Mouse (Mus musculus) CH12.LX (cell line): ENCODE results near the gene Heatr4. TPM values are rescaled to one million over a fixed set of nuclear protein-coding genes. Genes with fewer than 3 reads are reported as not detected.
A peak's percentile ranks its signal among the peaks of the same experiment; 100 is the strongest.

Experiments used
- DNase-seq: peaks from one replicate; pipeline ENCODE4 v3.0.0-alpha.2; 2013; ENCODE audit errors: extremely low read depth
- H3K27ac ChIP-seq: 2 replicates; pipeline ENCODE4 v1.5.1; 2012; ENCODE audit warnings: low read depth, mild to moderate bottlenecking, control low read depth, moderate library complexity; ENCODE audit not compliant: insufficient read depth
- H3K27me3 ChIP-seq: replicated peaks from 2 replicates; pipeline ENCODE3; 2012; ENCODE audit warnings: inconsistent platforms
- H3K36me3 ChIP-seq, 2 experiments: replicated peaks in 1 of 2; 2 replicates each; pipeline versions ENCODE3 to v1.6.1; 2012; ENCODE audit warnings: inconsistent platforms in 1 of 2, low read length in 1 of 2, mild to moderate bottlenecking in 1 of 2, mixed read lengths in 1 of 2, moderate library complexity in 1 of 2; ENCODE audit not compliant: control insufficient read depth in 1 of 2, insufficient read depth in 1 of 2
- H3K4me1 ChIP-seq, 2 experiments: 2 replicates each; pipeline ENCODE4 v1.6.1; 2012; ENCODE audit warnings: inconsistent platforms in 1 of 2, moderate library complexity in 1 of 2; ENCODE audit not compliant: insufficient read depth in 2 of 2, control insufficient read depth in 1 of 2
- H3K4me2 ChIP-seq: 2 replicates; pipeline ENCODE4 v1.6.1; 2012; ENCODE audit warnings: low read depth, mild to moderate bottlenecking, control low read depth; ENCODE audit not compliant: poor library complexity, insufficient read depth, severe bottlenecking
- H3K4me3 ChIP-seq, 3 experiments: fragments of 150-350 bp in 1 of 3; sonication (generic) in 1 of 3; replicated peaks in 1 of 3; 2 replicates each; pipeline versions ENCODE3 to v1.5.1; 2011 to 2012; ENCODE audit warnings: low read depth in 2 of 3, low read length in 2 of 3, mild to moderate bottlenecking in 2 of 3, moderate library complexity in 2 of 3, control low read depth in 1 of 3, improper control_type of control experiment in 1 of 3, inconsistent platforms in 1 of 3, mixed read lengths in 1 of 3; ENCODE audit not compliant: poor library complexity in 1 of 3
- H3K79me2 ChIP-seq: replicated peaks from 2 replicates; pipeline ENCODE4 v1.6.1; 2012; ENCODE audit warnings: mild to moderate bottlenecking, moderate library complexity; ENCODE audit not compliant: control insufficient read depth, poor library complexity, insufficient read depth, severe bottlenecking; ENCODE audit errors: extremely low read depth
- H3K9ac ChIP-seq: 2 replicates; pipeline ENCODE4 v1.6.1; 2012; ENCODE audit warnings: low read depth, mild to moderate bottlenecking, control low read depth, moderate library complexity; ENCODE audit not compliant: insufficient read depth
- H3K9me3 ChIP-seq: replicated peaks from 2 replicates; pipeline ENCODE3; 2012; ENCODE audit warnings: low read length, inconsistent platforms, mixed read lengths
- CTCF ChIP-seq, 2 experiments: IDR thresholded peaks in 1 of 2; conservative IDR thresholded peaks in 1 of 2; 2 replicates each; pipeline ENCODE4 v1.5.1; 2011 to 2012; ENCODE audit warnings: low read depth in 2 of 2, low read length in 2 of 2, improper control_type of control experiment in 1 of 2, inconsistent platforms in 1 of 2, mild to moderate bottlenecking in 1 of 2, moderate library complexity in 1 of 2
- ELF1 ChIP-seq: IDR thresholded peaks from 2 replicates; pipeline ENCODE4 v1.6.1; 2014; ENCODE audit warnings: low read depth, mild to moderate bottlenecking, inconsistent platforms, low read length, improper control_type of control experiment
- EP300 ChIP-seq: IDR thresholded peaks from 2 replicates; pipeline ENCODE4 v1.6.1; 2011; ENCODE audit warnings: low read length, improper control_type of control experiment
- IRF4 ChIP-seq: IDR thresholded peaks from 2 replicates; pipeline ENCODE4 v1.6.1; 2014; ENCODE audit warnings: low read depth, mild to moderate bottlenecking, inconsistent platforms, low read length, improper control_type of control experiment
- MAZ ChIP-seq: IDR thresholded peaks from 2 replicates; pipeline ENCODE4 v1.6.1; 2012; ENCODE audit warnings: low read depth, mild to moderate bottlenecking, inconsistent platforms, low read length, improper control_type of control experiment, moderate library complexity
- SIN3A ChIP-seq: IDR thresholded peaks from 2 replicates; pipeline ENCODE4 v1.6.1; 2012; ENCODE audit warnings: low read length, improper control_type of control experiment, inconsistent platforms
- TBP ChIP-seq: conservative IDR thresholded peaks from 2 replicates; pipeline ENCODE4 v1.6.1; 2011; ENCODE audit warnings: low read depth, low read length, improper control_type of control experiment
- USF1 ChIP-seq: IDR thresholded peaks from 2 replicates; pipeline ENCODE4 v1.6.1; 2014; ENCODE audit warnings: low read depth, mild to moderate bottlenecking, inconsistent platforms, low read length, improper control_type of control experiment
- ZMIZ1 ChIP-seq: IDR thresholded peaks from 2 replicates; pipeline ENCODE4 v1.6.1; 2012; ENCODE audit warnings: low read depth, mild to moderate bottlenecking, inconsistent platforms, low read length, improper control_type of control experiment
- dilution Hi-C: fragments of 300-500 bp; cut with MboI; formaldehyde crosslinking; loops from 2 replicates; pipeline ENCODE4 v1.14.3; 2020; ENCODE audit warnings: low sequenced_read_pairs; ENCODE audit not compliant: extremely low pct_unique_long_range_greater_than_20kb, extremely low pct_ligation_motif_present
- in situ Hi-C: fragments of 300-500 bp; cut with MboI; formaldehyde crosslinking; loops from 3 replicates; pipeline ENCODE4 v1.14.3; 2019; ENCODE audit warnings: low sequenced_read_pairs, low pct_ligation_motif_present, low pct_unique_long_range_greater_than_20kb, mixed read lengths
- polyA plus RNA-seq: library from polyadenylated mRNA; unstranded; fragments of >175 nt; gene quantifications from 2 replicates; pipeline ENCODE4 v1.2.1, GENCODE M21; 2012; ENCODE audit warnings: low read depth; ENCODE audit not compliant: insufficient read length
- total RNA-seq, 2 experiments: library from RNA; depleted of rRNA; stranded (reverse); fragments of 300-350 nt in 1 of 2; fragments of >200 nt in 1 of 2; gene quantifications; 2 replicates each; pipeline ENCODE4 v1.2.3; 2012 to 2014

Heatr4 gene
- total and polyA plus RNA-seq, 3 experiments: not detected

DNA sequence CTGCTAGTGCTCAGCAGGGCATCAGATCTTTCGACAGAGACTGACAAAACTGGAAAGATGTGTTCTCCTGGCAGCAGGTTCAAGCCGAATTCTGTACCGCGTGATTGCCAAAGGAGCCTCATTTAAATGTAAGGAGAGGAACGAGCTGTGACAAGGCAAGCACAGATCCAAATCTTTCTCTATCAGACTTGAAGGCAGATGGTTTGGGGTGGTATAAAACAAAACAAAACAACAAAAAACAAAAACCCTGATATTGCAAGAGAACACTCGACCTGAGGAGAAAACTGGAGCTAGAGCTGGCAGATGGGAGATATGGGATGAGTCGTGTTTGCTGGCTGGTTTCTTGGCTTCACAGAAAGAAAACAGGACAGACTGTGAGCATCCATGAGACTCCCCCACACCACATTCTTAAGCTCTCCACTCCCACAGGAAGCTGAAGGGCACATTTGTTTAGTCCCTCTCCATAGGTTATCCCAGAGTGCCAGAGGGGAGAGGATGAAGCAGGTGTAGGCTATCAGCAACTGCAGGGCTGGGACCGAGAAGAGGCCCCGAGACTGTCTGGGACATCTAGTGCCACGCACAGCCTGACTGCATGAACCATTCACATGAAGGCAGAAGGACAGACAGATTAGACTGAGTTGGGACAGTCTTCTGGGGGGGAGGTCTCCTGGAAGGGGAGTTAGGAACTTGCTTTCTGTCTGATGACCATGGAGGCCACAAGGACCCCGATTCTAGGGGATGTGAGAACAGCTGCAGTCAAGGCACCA is 13.9 kb upstream of the Heatr4 start:
- H3K36me3 ChIP-seq: peaks cover under 1 to 3% of the 10 kb centered on the region in 2 experiments
- no peaks in the 10 kb centered on the region for H3K27me3 ChIP-seq
- no peak for DNase-seq
- peaks cover 17% of the 10 kb centered on the region for H3K9me3 ChIP-seq
- no peak for TF ChIP-seq MAZ
- TF ChIP-seq USF1: no peak
- no peak for TF ChIP-seq ZMIZ1
- no peak for TF ChIP-seq TBP
- no peak for TF ChIP-seq ELF1
- TF ChIP-seq, all 38 proteins: peak for 0
- H3K4me1 ChIP-seq: peaks cover 0 to 9% of the 10 kb centered on the region in 2 experiments; a peak in 2 of 4 replicates
- no peak overlapping the region for H3K9ac ChIP-seq
- H3K27ac ChIP-seq: no peak overlapping the region
- dilution Hi-C loops: no loop called here
- in situ Hi-C loops: no loop called here
- no peaks in the 10 kb centered on the region for H3K79me2 ChIP-seq
- H3K4me2 ChIP-seq: no peak overlapping the region
- no peak overlapping the region for H3K4me3 ChIP-seq

DNA sequence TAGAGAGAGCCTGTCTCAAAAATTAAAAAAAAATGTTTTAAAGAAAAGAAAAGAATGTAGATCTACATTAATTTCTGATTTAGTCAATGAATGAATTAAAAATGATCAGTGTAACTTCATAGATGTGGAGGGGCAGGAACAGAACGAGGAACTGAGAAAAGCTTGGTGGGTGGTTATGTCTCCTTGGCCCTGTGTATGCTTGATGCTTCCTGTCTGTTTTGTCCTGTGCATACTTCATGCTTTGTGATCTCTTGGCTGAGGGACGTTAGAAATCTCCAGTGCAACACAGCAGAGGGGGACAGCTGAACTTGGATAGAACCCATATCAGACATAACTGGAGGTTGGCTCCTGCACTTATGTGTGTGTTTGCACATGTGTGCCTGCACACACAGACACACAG is 12.6 kb upstream of the Heatr4 start:
- H3K27me3 ChIP-seq: no peaks in the 10 kb centered on the region
- H3K27ac ChIP-seq: no peak overlapping the region
- H3K36me3 ChIP-seq: peaks cover 4 to 11% of the 10 kb centered on the region in 2 experiments
- H3K79me2 ChIP-seq: no peaks in the 10 kb centered on the region
- in situ Hi-C loops (no loop called here), dilution Hi-C loops (no loop called here)
- no peak overlapping the region for H3K4me2 ChIP-seq
- peaks cover 0 to 8% of the 10 kb centered on the region in 2 experiments; a peak in 2 of 4 replicates for H3K4me1 ChIP-seq
- no peak overlapping the region for H3K4me3 ChIP-seq
- TF ChIP-seq SIN3A (no peak), IRF4 (peak; percentile 48; the same call in 1 of the 2 replicates), EP300 (peak; percentile 27; the same call in 1 of the 2 replicates)
- H3K9ac ChIP-seq: no peak overlapping the region
- H3K9me3 ChIP-seq: peaks cover 12% of the 10 kb centered on the region
- DNase-seq: peak; percentile 23

DNA sequence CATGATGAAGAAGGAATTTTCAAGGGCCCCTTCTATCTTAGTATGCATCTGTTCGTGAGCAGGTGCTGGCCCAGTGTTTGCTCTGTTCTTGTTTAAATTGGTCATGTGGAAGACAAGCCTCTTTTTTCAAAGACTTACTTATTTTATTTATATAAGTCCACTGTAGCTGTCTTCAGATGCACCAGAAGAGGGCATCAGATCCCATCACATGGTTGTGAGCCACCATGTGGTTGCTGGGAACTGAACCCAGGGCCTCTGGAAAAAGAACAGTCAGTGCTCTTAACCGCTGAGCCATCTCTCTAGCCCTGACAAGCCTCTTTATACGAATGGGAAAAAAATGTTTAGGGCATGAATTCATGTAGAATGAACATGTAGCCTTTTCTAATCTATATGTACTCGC is 4.7 kb upstream of the Heatr4 start:
- Histone ChIP-seq H3K27me3 (no peaks in the 10 kb centered on the region), H3K4me2 (no peak overlapping the region), H3K79me2 (no peaks in the 10 kb centered on the region), H3K9ac (no peak overlapping the region), H3K27ac (no peak overlapping the region), H3K4me1 (peaks cover 7 to 16% of the 10 kb centered on the region in 2 experiments), H3K36me3 (peaks cover 14 to 21% of the 10 kb centered on the region in 2 experiments), H3K9me3 (no peaks in the 10 kb centered on the region), H3K4me3 (no peak overlapping the region)
- dilution Hi-C loops (no loop called here), in situ Hi-C loops (no loop called here)
- no peak for DNase-seq
- 0 out of 4 replicates have a peak, but pooled peaks of 1 of the 2 experiments have one; percentile 4 for TF ChIP-seq CTCF (conservative IDR thresholded peaks at IDR 0.05 in 1 of 2, IDR thresholded peaks at IDR 0.05 in 1 of 2; ENCODE audit: low read depth in 2 of 2, low read length in 2 of 2)
- TF ChIP-seq EP300: no peak
